Mouse (Mus musculus) Patski (cell line): ENCODE measurements at regions not wholly inside any gene's neighbourhood (a gene's known extent, or its start where the extent isn't known, plus 50 kb on each side); places are given as distances from the start of the nearest gene placed in this dataset.

Source experiments
- ATAC-seq: fragments of 100-300 bp; one replicate; pipeline ENCODE4 v1.8.0; 2021
- CTCF ChIA-PET: fragments of 350-600 bp; sonication (Branson Sonifier 250); formaldehyde crosslinking; loops from one replicate; lab custom pipeline; 2022; ENCODE audit warnings: inconsistent platforms; lab: Charles Lee
- POLR2A ChIA-PET: fragments of 350-600 bp; sonication (Branson Sonifier 250); formaldehyde crosslinking; loops from one replicate; lab custom pipeline; 2022; ENCODE audit warnings: antibody characterized with exemption, inconsistent platforms; lab: Charles Lee
- DNase-seq: peaks from one replicate; pipeline ENCODE4 v3.0.0-alpha.2; 2011; ENCODE audit warnings: low read depth, low spot score
- H3K27me3 ChIP-seq: fragments of 371-371 bp; one replicate; pipeline ENCODE4 v1.5.1; 2021
- CTCF ChIP-seq: fragments of 100-300 bp; IDR thresholded peaks from one replicate; pipeline ENCODE4 v1.5.1; 2021
- in situ Hi-C: fragments of 300-500 bp; cut with MboI; formaldehyde crosslinking; loops from 3 replicates; pipeline ENCODE4 v1.11.1; 2018; ENCODE audit warnings: low pct_unique_long_range_greater_than_20kb, mixed read lengths

GRCm38 (mm10) chr3:147976069-147976468, 1014.3 kb downstream of the Adgrl2 start:
- TF ChIP-seq CTCF, result no peak
- in situ Hi-C loops, result no loop called here
- H3K27me3 ChIP-seq, result no peaks in the 10 kb centered on the region
- CTCF ChIA-PET, result interaction anchor here (1.3 to 2.2 kb wide), 3 partner anchors 9 to 15 kb away, joined by 4 to 6 read pairs (median 4); no protein-coding TSS in a partner anchor
- ATAC-seq (no peak), DNase-seq (no peak)
- POLR2A ChIA-PET, result no interaction called here

- ChIA-PET CTCF (interaction anchor here (1.3 to 2.2 kb wide), 3 partner anchors 10 to 15 kb away, joined by 4 to 6 read pairs (median 4); no protein-coding TSS in a partner anchor), POLR2A (no interaction called here)
- TF ChIP-seq CTCF, result no peak
- in situ Hi-C loops, result no loop called here
- no peak for ATAC-seq
- H3K27me3 ChIP-seq, result no peaks in the 10 kb centered on the region
- DNase-seq, result no peak
Measured at GRCm38 (mm10) chr3:147975500-147975899, 1014.9 kb downstream of the Adgrl2 start.

- POLR2A ChIA-PET, result interaction anchor here (0.5 kb wide), 1 partner anchor 93 kb away, joined by 6 read pairs; no protein-coding TSS in a partner anchor
- no peak for ATAC-seq
- peaks cover 5% of the 10 kb centered on the region for H3K27me3 ChIP-seq
- TF ChIP-seq CTCF, result no peak
- CTCF ChIA-PET, result no interaction called here
- in situ Hi-C loops, result no loop called here
- DNase-seq, result no peak
Measured at GRCm38 (mm10) chr3:147974515-147974914, 1015.8 kb downstream of the Adgrl2 start.

GRCm38 (mm10) chr3:147968271-147968670, 1022.1 kb downstream of the Adgrl2 start:
- POLR2A ChIA-PET, result no interaction called here
- TF ChIP-seq CTCF, result no peak
- no peak for ATAC-seq
- in situ Hi-C loops, result no loop called here
- no peak for DNase-seq
- CTCF ChIA-PET, result no interaction called here
- peaks cover 6% of the 10 kb centered on the region for H3K27me3 ChIP-seq

GRCm38 (mm10) chr3:147967866-147968265, 1022.5 kb downstream of the Adgrl2 start:
- no peak for TF ChIP-seq CTCF
- no peak for ATAC-seq
- peaks cover 6% of the 10 kb centered on the region for H3K27me3 ChIP-seq
- ChIA-PET CTCF (interaction anchor here (1.6 kb wide), 1 partner anchor 12 kb away, joined by 6 read pairs; no protein-coding TSS in a partner anchor), POLR2A (no interaction called here)
- no peak for DNase-seq
- in situ Hi-C loops, result no loop called here

GRCm38 (mm10) chr3:147967261-147967660, 1023.1 kb downstream of the Adgrl2 start:
- ChIA-PET CTCF (interaction anchor here (1.1 to 1.6 kb wide), 2 partner anchors 13 to 45 kb away, joined by 3 to 6 read pairs; no protein-coding TSS in a partner anchor), POLR2A (no interaction called here)
- no peak for TF ChIP-seq CTCF
- in situ Hi-C loops, result no loop called here
- H3K27me3 ChIP-seq, result peaks cover 6% of the 10 kb centered on the region
- DNase-seq, result no peak
- no peak for ATAC-seq

- in situ Hi-C loops, result no loop called here
Measured at GRCm38 (mm10) chr3:147966827-147967226, 1023.5 kb downstream of the Adgrl2 start.

GRCm38 (mm10) chr3:147966379-147966778, 1024.0 kb downstream of the Adgrl2 start:
- ChIA-PET CTCF (interaction anchor here (1.1 to 1.6 kb wide), 3 partner anchors 9 to 46 kb away, joined by 3 to 6 read pairs (median 4); no protein-coding TSS in a partner anchor), POLR2A (no interaction called here)
- H3K27me3 ChIP-seq, result peaks cover 6% of the 10 kb centered on the region
- in situ Hi-C loops, result no loop called here
- no peak for TF ChIP-seq CTCF
- no peak for DNase-seq
- ATAC-seq, result no peak

More at GRCm38 (mm10) chr3:147966827-147967226, 1023.5 kb downstream of the Adgrl2 start:
- CTCF ChIA-PET, result interaction anchor here (1.1 to 1.6 kb wide), 2 partner anchors 13 to 45 kb away, joined by 3 to 6 read pairs; no protein-coding TSS in a partner anchor
- no peak for TF ChIP-seq CTCF
- no peak for ATAC-seq
- POLR2A ChIA-PET, result no interaction called here
- DNase-seq, result no peak
- peaks cover 6% of the 10 kb centered on the region for H3K27me3 ChIP-seq

GRCm38 (mm10) chr3:147963698-147964476, 1026.5 kb downstream of the Adgrl2 start:
- CTCF ChIA-PET, result no interaction called here
- no peak for ATAC-seq
- POLR2A ChIA-PET, result interaction anchor here (1.1 kb wide), 1 partner anchor 311 kb away, joined by 3 read pairs; no protein-coding TSS in a partner anchor
- TF ChIP-seq CTCF, result no peak
- in situ Hi-C loops, result no loop called here
- DNase-seq, result no peak
- H3K27me3 ChIP-seq, result no peaks in the 10 kb centered on the region

GRCm38 (mm10) chr3:147948041-147948592, 1042.2 kb downstream of the Adgrl2 start:
- ChIA-PET POLR2A (no interaction called here), CTCF (interaction anchor here (1.0 to 1.5 kb wide), 3 partner anchors 10 to 36 kb away, joined by 3 to 5 read pairs (median 3); no protein-coding TSS in a partner anchor)
- DNase-seq, result no peak
- in situ Hi-C loops, result no loop called here
- TF ChIP-seq CTCF, result no peak
- H3K27me3 ChIP-seq, result no peaks in the 10 kb centered on the region
- no peak for ATAC-seq
